Mouse (Mus musculus) liver, adult 2 months (tissue): ENCODE data around the gene Cdc42.

Experiments
- CTCF ChIP-seq: fragments of 200-500 bp; IDR thresholded peaks from 2 replicates; pipeline ENCODE4 v1.5.1; 2011; ENCODE audit warnings: low read depth, low read length, control low read depth
- POLR2A ChIP-seq: fragments of 200-500 bp; IDR thresholded peaks from 2 replicates; pipeline ENCODE4 v1.6.1; 2011; ENCODE audit warnings: low read length, control low read depth; ENCODE audit not compliant: insufficient read depth; ENCODE audit errors: extremely low read depth

- TF ChIP-seq CTCF = no peak
- TF ChIP-seq POLR2A = no peak
These were observed 79.1 kb downstream of the Cdc42 start for GRCm38 (mm10) chr4:137278144-137279040.
